Mouse (Mus musculus): Measurements from ENCODE around the gene Gm30083.

DNA sequence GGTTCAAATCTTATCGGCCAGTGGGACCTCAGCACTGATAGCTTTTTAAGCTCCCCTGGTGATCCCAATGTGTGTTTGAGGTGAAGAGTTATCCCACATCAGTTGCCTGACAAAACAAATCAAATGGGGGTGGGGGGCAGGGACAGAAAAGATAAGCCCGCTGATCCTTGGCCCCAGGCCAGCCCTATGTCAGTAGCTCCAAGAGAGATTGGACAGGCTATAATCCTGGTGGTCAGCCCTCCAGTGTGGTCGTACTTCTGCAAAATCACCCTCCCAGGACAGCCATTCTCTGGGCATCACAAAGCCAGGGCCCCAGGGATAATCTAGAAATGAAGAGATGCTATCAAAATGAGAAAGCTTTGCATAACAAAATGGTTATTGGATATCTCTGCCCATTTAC, 56.1 kb downstream of the Gm30083 start:
- TF ChIP-seq CTCF (IDR thresholded peaks at IDR 0.05; ENCODE audit: borderline replicate concordance, control insufficient read depth, extremely low read depth, insufficient read depth, low read length, poor library complexity) (no peak), POLR2A (IDR thresholded peaks at IDR 0.05; ENCODE audit: control insufficient read depth, extremely low read depth, insufficient read depth, low read length, poor library complexity) (no peak)

Measured in thymus, adult 2 months (tissue).